Mouse (Mus musculus) liver, postnatal 0 days (tissue): ENCODE data around the gene 1700003F12Rik. TPM values are rescaled to one million over a fixed set of nuclear protein-coding genes. Genes with fewer than 3 reads are reported as not detected.

Source experiments
- ATAC-seq: fragments of 200-750 bp; cut with Nextera tagmentation; 2 replicates; pipeline ENCODE4 v1.8.0; 2017; ENCODE audit warnings: mild to moderate bottlenecking, moderate library complexity
- DNase-seq: peaks from one replicate; pipeline ENCODE4 v3.0.0-alpha.2; 2016
- H3K27ac ChIP-seq: fragments of 300-500 bp; sonication (generic); 2 replicates; pipeline ENCODE4 v1.5.1; 2014; ENCODE audit warnings: antibody characterized with exemption, moderate library complexity, mild to moderate bottlenecking, low read depth
- H3K27me3 ChIP-seq: fragments of 300-500 bp; sonication (generic); 2 replicates; pipeline ENCODE4 v1.6.1; 2014; ENCODE audit warnings: low read length, control low read depth, mixed read lengths; ENCODE audit not compliant: insufficient read depth
- H3K36me3 ChIP-seq: fragments of 300-500 bp; sonication (generic); replicated peaks from 2 replicates; pipeline ENCODE4 v1.6.1; 2014; ENCODE audit warnings: mild to moderate bottlenecking, control low read depth, low read length, moderate library complexity, mixed read lengths; ENCODE audit not compliant: insufficient read depth
- H3K4me1 ChIP-seq: fragments of 300-500 bp; sonication (generic); 2 replicates; pipeline ENCODE4 v1.6.1; 2014; ENCODE audit warnings: antibody characterized with exemption, mild to moderate bottlenecking, control low read depth; ENCODE audit not compliant: insufficient read depth
- H3K4me2 ChIP-seq: fragments of 300-500 bp; sonication (generic); 2 replicates; pipeline ENCODE4 v1.6.1; 2014; ENCODE audit warnings: low read depth, mild to moderate bottlenecking, low read length, moderate library complexity, mixed read lengths
- H3K4me3 ChIP-seq: fragments of 300-500 bp; sonication (generic); 2 replicates; pipeline ENCODE4 v1.5.1; 2014; ENCODE audit warnings: low read depth, low read length
- H3K9ac ChIP-seq: fragments of 300-500 bp; sonication (generic); replicated peaks from 2 replicates; pipeline ENCODE4 v1.6.1; 2014; ENCODE audit warnings: mild to moderate bottlenecking, moderate library complexity
- H3K9me3 ChIP-seq: fragments of 300-500 bp; sonication (generic); 2 replicates; pipeline ENCODE4 v1.6.1; 2016; ENCODE audit warnings: mild to moderate bottlenecking, control low read depth, low read length, mixed read lengths
- CTCF ChIP-seq: sonication (generic); IDR thresholded peaks from 2 replicates; pipeline ENCODE4 v1.5.1; 2016; ENCODE audit warnings: antibody characterized with exemption, low read depth
- EP300 ChIP-seq: IDR thresholded peaks from 2 replicates; pipeline ENCODE4 v1.6.1; 2016; ENCODE audit warnings: antibody characterized with exemption, low read depth, mild to moderate bottlenecking
- WGBS: fragments of 180-500 bp; shearing (Covaris S2); extraction: QIAGEN DNeasy Blood & Tissue Kit; methylation state at CpG from one replicate; pipeline ENCODE4 v1.1.7; 2014; ENCODE audit not compliant: insufficient replicate concordance; 5-methylcytosine and 5-hydroxymethylcytosine counted together
- polyA plus RNA-seq: library from polyadenylated mRNA; unstranded; fragments of >200 nt; fragmentation: Nextera tagmentation; extraction: Ambion mirVana; gene quantifications from 2 replicates; pipeline ENCODE4 v1.2.1, GENCODE M21; 2015

1700003F12Rik gene
- polyA plus RNA-seq, 1 experiment from 2014 or later: 3.1 TPM

GRCm38 (mm10) chr2:154569836-154570286, 23.0 kb downstream of the 1700003F12Rik start, which contains the start of gene E2f1:
TSS of gene E2f1 (minus strand) at chr2:154569892.
- Histone ChIP-seq H3K9ac (peak within 1 kb of the TSS; percentile 76), H3K36me3 (0 out of 2 replicates have a peak, but pooled peaks cover 2% of the 10 kb centered on the region), H3K9me3 (no peaks in the 10 kb centered on the region), H3K4me1 (peaks cover 40% of the 10 kb centered on the region), H3K27ac (peak within 1 kb of the TSS; percentile 90), H3K4me3 (peak within 1 kb of the TSS; percentile 88), H3K4me2 (peak within 1 kb of the TSS; percentile 98), H3K27me3 (no peaks in the 10 kb centered on the region)
- WGBS: 1% methylated on average over 24 of the region's 44 CpGs
- peak; percentile 97 for ATAC-seq
- TF ChIP-seq CTCF (peak; percentile 33), EP300 (no peak)
- peak; percentile 99 for DNase-seq

GRCm38 (mm10) chr2:154570666-154571065, 23.8 kb downstream of the 1700003F12Rik start:
- H3K27me3 ChIP-seq: no peaks in the 10 kb centered on the region
- DNase-seq (no peak), ATAC-seq (no peak)
- H3K9me3 ChIP-seq: no peaks in the 10 kb centered on the region
- H3K4me2 ChIP-seq: peak overlapping the region; percentile 98
- peak overlapping the region; percentile 16; the same call in 1 of the 2 replicates for H3K9ac ChIP-seq
- peak overlapping the region; percentile 66 for H3K27ac ChIP-seq
- H3K4me3 ChIP-seq: peak overlapping the region; percentile 88; the same call in 1 of the 2 replicates
- peaks cover 40% of the 10 kb centered on the region for H3K4me1 ChIP-seq
- TF ChIP-seq EP300 (no peak), CTCF (no peak)
- H3K36me3 ChIP-seq: 0 out of 2 replicates have a peak, but pooled peaks cover 2% of the 10 kb centered on the region
- 33% methylated on average over 4 of the region's 4 CpGs for WGBS

GRCm38 (mm10) chr2:154571266-154571665, 24.4 kb downstream of the 1700003F12Rik start:
- no peaks in the 10 kb centered on the region for H3K27me3 ChIP-seq
- ATAC-seq: no peak
- peaks cover 38% of the 10 kb centered on the region for H3K4me1 ChIP-seq
- H3K9ac ChIP-seq: no peak overlapping the region
- TF ChIP-seq CTCF (no peak), EP300 (no peak)
- H3K27ac ChIP-seq: no peak overlapping the region
- H3K9me3 ChIP-seq: no peaks in the 10 kb centered on the region
- H3K4me2 ChIP-seq: peak overlapping the region; percentile 98; the same call in 1 of the 2 replicates
- 57% methylated on average over 4 of the region's 4 CpGs for WGBS
- H3K4me3 ChIP-seq: no peak overlapping the region
- DNase-seq: no peak
- 0 out of 2 replicates have a peak, but pooled peaks cover 2% of the 10 kb centered on the region for H3K36me3 ChIP-seq

GRCm38 (mm10) chr2:154571976-154572375, 25.1 kb downstream of the 1700003F12Rik start:
- Histone ChIP-seq H3K27ac (no peak overlapping the region), H3K4me3 (no peak overlapping the region), H3K9ac (no peak overlapping the region), H3K4me1 (peaks cover 33% of the 10 kb centered on the region), H3K9me3 (no peaks in the 10 kb centered on the region), H3K27me3 (no peaks in the 10 kb centered on the region), H3K36me3 (0 out of 2 replicates have a peak, but pooled peaks cover 2% of the 10 kb centered on the region), H3K4me2 (no peak overlapping the region)
- 75% methylated on average over 8 of the region's 8 CpGs for WGBS
- ATAC-seq (no peak), DNase-seq (no peak)
- TF ChIP-seq EP300: no peak
- no peak for TF ChIP-seq CTCF

- Histone ChIP-seq H3K4me3 (no peak overlapping the region), H3K9me3 (no peaks in the 10 kb centered on the region), H3K27ac (no peak overlapping the region), H3K9ac (no peak overlapping the region), H3K36me3 (0 out of 2 replicates have a peak, but pooled peaks cover under 1% of the 10 kb centered on the region), H3K4me1 (peaks cover 23% of the 10 kb centered on the region), H3K4me2 (no peak overlapping the region), H3K27me3 (no peaks in the 10 kb centered on the region)
- DNase-seq (no peak), ATAC-seq (no peak)
- 72% methylated on average over 3 of the region's 3 CpGs for WGBS
- TF ChIP-seq EP300 (no peak), CTCF (no peak)
Measured at GRCm38 (mm10) chr2:154572996-154573395, 26.1 kb downstream of the 1700003F12Rik start.

DNA sequence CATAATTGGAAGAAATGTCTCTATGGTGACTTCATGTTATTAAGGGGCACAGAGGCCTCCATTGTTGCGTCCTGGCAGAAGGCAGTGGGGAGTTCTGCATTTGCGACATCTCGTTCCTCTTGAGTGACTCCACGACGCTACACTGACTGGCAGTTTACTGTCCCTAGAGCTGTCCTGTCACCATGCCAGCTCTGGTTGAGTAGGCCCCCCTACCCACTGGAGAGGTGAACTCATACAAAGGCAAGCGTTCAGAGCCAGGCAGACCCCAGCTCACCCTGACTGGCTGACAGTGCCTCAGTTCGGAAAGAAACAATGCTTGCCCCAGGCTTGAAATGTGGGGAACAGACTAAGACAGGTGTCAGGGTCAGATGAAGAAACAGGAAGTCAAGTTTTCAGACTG, 27.4 kb downstream of the 1700003F12Rik start:
- H3K27ac ChIP-seq: peak overlapping the region; percentile 86
- H3K4me2 ChIP-seq: no peak overlapping the region
- no peaks in the 10 kb centered on the region for H3K36me3 ChIP-seq
- DNase-seq (peak; percentile 48), ATAC-seq (no peak)
- H3K4me3 ChIP-seq: no peak overlapping the region
- whole genome bisulfite sequencing: 38% methylated on average over 7 of the region's 7 CpGs
- H3K9ac ChIP-seq: no peak overlapping the region
- H3K9me3 ChIP-seq: no peaks in the 10 kb centered on the region
- H3K4me1 ChIP-seq: peaks cover 13% of the 10 kb centered on the region
- no peaks in the 10 kb centered on the region for H3K27me3 ChIP-seq
- TF ChIP-seq EP300: no peak
- TF ChIP-seq CTCF: no peak
